Mouse (Mus musculus) megakaryocyte, embryonic 14.5 days (primary cell): ENCODE measurements around the gene Pde12.

Source experiments
- FLI1 ChIP-seq: IDR thresholded peaks from 2 replicates; pipeline ENCODE4 v1.6.1; 2012; ENCODE audit warnings: low read length, inconsistent platforms, mixed read lengths
- GATA1 ChIP-seq: IDR thresholded peaks from 3 replicates; pipeline ENCODE4 v1.6.1; 2012; ENCODE audit warnings: mixed read lengths, low read length, inconsistent platforms, borderline replicate concordance

DNA sequence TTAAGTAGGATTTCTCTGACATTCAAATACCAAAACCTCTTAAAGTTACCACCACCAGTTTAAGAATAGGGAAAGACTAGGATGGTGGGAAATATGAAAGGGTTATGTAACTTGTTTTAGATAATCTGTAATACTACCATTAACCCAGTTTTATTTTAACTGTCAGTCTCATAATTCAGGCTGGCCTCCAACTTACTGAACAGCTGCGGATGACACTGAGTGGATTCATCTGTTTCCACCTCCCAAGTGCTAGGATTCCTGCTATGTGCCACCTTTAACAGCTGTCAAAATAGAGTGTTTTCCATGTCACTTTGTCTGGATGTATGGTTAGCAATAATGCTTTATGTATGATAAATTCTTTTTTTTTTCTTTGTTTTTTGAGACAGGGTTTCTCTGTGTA lies 9.4 kb downstream of the Pde12 start:
- TF ChIP-seq GATA1: no peak
- no peak for TF ChIP-seq FLI1
